In the genomic region with DNA sequence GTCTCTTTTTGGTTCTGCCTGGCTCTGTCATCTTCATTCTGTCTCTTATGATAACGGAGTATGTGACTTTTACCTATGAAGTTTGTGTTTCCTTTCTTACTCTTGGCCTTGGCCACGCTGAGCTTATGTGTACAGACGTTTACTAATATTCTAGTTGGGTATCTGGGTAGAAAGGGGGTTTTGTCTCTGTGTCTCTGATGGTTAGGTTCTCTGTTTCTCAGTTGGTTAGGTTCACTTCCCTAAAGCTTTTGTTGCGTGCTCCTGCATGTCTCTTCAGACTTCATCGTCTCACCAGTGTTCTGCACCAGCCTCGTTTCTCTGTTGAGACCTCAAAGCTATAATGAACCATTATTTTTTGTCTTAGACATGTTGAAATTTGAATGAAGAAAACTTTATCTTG, we compare ENCODE assay signal across 24 mouse cellular contexts.
"Had no signal": no experiment of that assay in that cellular context is flagged by ENCODE, and none has a peak within 500 bp of the region (broad histone marks: within the 10 kb centered on the region; RNA-seq: fewer than 3 reads in every experiment).

No protein-coding gene starts in this region.

- H3K27ac ChIP-seq: limb, embryonic 12.5 days; limb, embryonic 15.5 days; liver, embryonic 14.5 days; midbrain, embryonic 12.5 days; midbrain, embryonic 15.5 days; neural tube, embryonic 13.5 days had no signal

- H3K4me3 ChIP-seq: limb, embryonic 12.5 days; limb, embryonic 15.5 days; megakaryocyte, embryonic 14.5 days; midbrain, embryonic 12.5 days; midbrain, embryonic 15.5 days; myocyte; neural tube, embryonic 13.5 days had no signal

- H3K27me3 ChIP-seq: limb, embryonic 12.5 days; limb, embryonic 15.5 days; megakaryocyte, embryonic 14.5 days; midbrain, embryonic 12.5 days; midbrain, embryonic 15.5 days; neural tube, embryonic 13.5 days had no signal

- DNase-seq: kidney, adult 18-20 months; kidney, adult 9 months; kidney, postnatal 14 days; kidney, postnatal 4 days; left cerebral cortex, postnatal 4 days; liver, postnatal 0 days; lung, embryonic 14.5 days; right cerebral cortex, adult 18-20 months; right cerebral cortex, postnatal 14 days; right cerebral cortex, postnatal 4 days; spleen, adult 18-20 months; thymus, adult 18-20 months; thymus, postnatal 36 days had no signal

- H3K4me1 ChIP-seq: limb, embryonic 12.5 days; limb, embryonic 15.5 days; midbrain, embryonic 12.5 days; midbrain, embryonic 15.5 days; neural tube, embryonic 13.5 days had no signal

- ATAC-seq: inflammation-experienced regulatory T-cells, adult 6 months; intestine, embryonic 16.5 days; liver, postnatal 0 days; lung, postnatal 0 days; midbrain, embryonic 15.5 days had no signal
